Mouse (Mus musculus): ENCODE results near the gene Rtn1. TPM values are rescaled to one million over a fixed set of nuclear protein-coding genes. Genes with fewer than 3 reads are reported as not detected.

Gene Rtn1
- polyA plus RNA-seq, 1 experiment from 2014 or later, result 117 TPM

- no peaks in the 10 kb centered on the region for H3K36me3 ChIP-seq
- H3K9me3 ChIP-seq (replicated peaks), result no peaks in the 10 kb centered on the region
- no peaks in the 10 kb centered on the region for H3K27me3 ChIP-seq (ENCODE audit: low read depth, poor library complexity, severe bottlenecking)
- no peak overlapping the region for H3K4me3 ChIP-seq
- DNase-seq (ENCODE audit: low spot score), result no peak
- 91% methylated on average over 13 of the region's 13 CpGs for WGBS
- no peak overlapping the region for H3K27ac ChIP-seq (replicated peaks)
- H3K4me1 ChIP-seq, result peaks cover 5% of the 10 kb centered on the region; the same call in 1 of the 2 replicates
These were observed 72.8 kb downstream of the Rtn1 start for GRCm38 (mm10) chr12:72336009-72336408.

GRCm38 (mm10) chr12:72332488-72333013, 76.3 kb downstream of the Rtn1 start:
- Histone ChIP-seq H3K36me3 (no peaks in the 10 kb centered on the region), H3K27ac (replicated peaks) (no peak overlapping the region), H3K9me3 (replicated peaks) (no peaks in the 10 kb centered on the region), H3K4me3 (no peak overlapping the region), H3K27me3 (ENCODE audit: low read depth, poor library complexity, severe bottlenecking) (no peaks in the 10 kb centered on the region), H3K4me1 (peaks cover 5% of the 10 kb centered on the region; the same call in 1 of the 2 replicates)
- no peak for DNase-seq (ENCODE audit: low spot score)
- 85% methylated on average over 5 of the region's 5 CpGs for WGBS

- WGBS, result 94% methylated on average over 7 of the region's 7 CpGs
- DNase-seq (ENCODE audit: low spot score), result no peak
- Histone ChIP-seq H3K9me3 (replicated peaks) (no peaks in the 10 kb centered on the region), H3K27me3 (ENCODE audit: low read depth, poor library complexity, severe bottlenecking) (no peaks in the 10 kb centered on the region), H3K36me3 (no peaks in the 10 kb centered on the region), H3K27ac (replicated peaks) (no peak overlapping the region), H3K4me1 (peaks cover 5% of the 10 kb centered on the region; the same call in 1 of the 2 replicates), H3K4me3 (no peak overlapping the region)
These were observed 76.9 kb downstream of the Rtn1 start for GRCm38 (mm10) chr12:72331912-72332487.

DNA sequence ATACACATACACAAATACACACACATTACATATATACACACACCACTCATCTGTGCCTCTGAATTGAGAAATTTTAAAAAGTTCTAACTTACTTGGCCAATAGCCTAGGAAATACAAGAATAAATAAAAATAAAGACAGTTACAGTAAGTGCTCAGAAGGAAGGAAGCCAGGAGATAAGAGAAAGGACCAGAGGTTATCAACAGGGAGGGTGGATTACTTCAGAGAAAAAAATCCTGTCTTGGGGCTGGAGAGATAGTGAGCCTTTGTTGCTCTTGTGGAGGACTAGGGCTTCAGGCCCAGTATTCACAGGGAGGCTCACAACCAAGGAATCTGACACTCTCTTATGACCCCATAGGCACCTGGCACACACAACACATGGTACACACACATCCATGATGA, 82.8 kb downstream of the Rtn1 start:
- no peaks in the 10 kb centered on the region for H3K36me3 ChIP-seq
- H3K4me1 ChIP-seq, result no peaks in the 10 kb centered on the region
- no peaks in the 10 kb centered on the region for H3K27me3 ChIP-seq (ENCODE audit: low read depth, poor library complexity, severe bottlenecking)
- H3K27ac ChIP-seq (replicated peaks), result no peak overlapping the region
- no peaks in the 10 kb centered on the region for H3K9me3 ChIP-seq (replicated peaks)
- no peak overlapping the region for H3K4me3 ChIP-seq
- no peak for DNase-seq (ENCODE audit: low spot score)

GRCm38 (mm10) chr12:72325025-72325424, 83.8 kb downstream of the Rtn1 start:
- Histone ChIP-seq H3K36me3 (no peaks in the 10 kb centered on the region), H3K4me1 (no peaks in the 10 kb centered on the region), H3K4me3 (no peak overlapping the region), H3K9me3 (replicated peaks) (no peaks in the 10 kb centered on the region), H3K27ac (replicated peaks) (no peak overlapping the region), H3K27me3 (ENCODE audit: low read depth, poor library complexity, severe bottlenecking) (no peaks in the 10 kb centered on the region)
- WGBS, result 76% methylated on average over 5 of the region's 5 CpGs
- no peak for DNase-seq (ENCODE audit: low spot score)

DNA sequence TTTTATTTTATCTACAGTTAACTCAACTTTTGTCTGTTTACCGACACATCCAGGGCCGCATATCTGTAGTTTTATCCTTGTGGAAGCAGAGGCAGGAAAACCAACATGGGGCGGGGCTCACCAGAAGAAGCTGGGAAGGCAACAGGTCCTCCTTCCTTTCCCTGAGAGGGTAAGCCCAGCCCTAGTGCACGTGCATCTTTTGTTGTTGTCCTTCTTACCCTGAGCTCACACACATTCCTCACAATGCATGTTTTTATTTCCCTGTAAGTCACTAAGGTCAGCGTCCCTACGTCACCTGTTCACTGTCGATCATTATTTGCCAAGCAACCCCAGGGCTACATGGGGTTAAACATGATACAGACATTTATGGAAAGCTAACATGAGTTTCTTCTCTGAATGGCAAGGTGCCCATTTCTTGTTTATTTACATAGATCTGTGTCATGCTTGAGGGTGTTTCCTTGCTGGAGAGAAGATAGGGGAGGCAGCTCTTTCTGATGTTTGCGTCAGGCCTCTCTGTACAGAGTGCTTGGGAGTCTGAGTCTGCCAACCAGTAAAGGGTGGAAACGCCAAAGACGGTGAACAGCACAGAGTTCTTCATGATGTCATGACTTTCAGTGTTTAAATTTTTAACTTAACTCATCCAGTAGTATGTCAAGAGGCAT, 84.5 kb downstream of the Rtn1 start:
- no peaks in the 10 kb centered on the region for H3K36me3 ChIP-seq
- H3K4me1 ChIP-seq, result no peaks in the 10 kb centered on the region
- no peak overlapping the region for H3K27ac ChIP-seq (replicated peaks)
- no peaks in the 10 kb centered on the region for H3K27me3 ChIP-seq (ENCODE audit: low read depth, poor library complexity, severe bottlenecking)
- no peak for DNase-seq (ENCODE audit: low spot score)
- H3K4me3 ChIP-seq, result no peak overlapping the region
- 89% methylated on average over 10 of the region's 10 CpGs for WGBS
- H3K9me3 ChIP-seq (replicated peaks), result no peaks in the 10 kb centered on the region

DNA sequence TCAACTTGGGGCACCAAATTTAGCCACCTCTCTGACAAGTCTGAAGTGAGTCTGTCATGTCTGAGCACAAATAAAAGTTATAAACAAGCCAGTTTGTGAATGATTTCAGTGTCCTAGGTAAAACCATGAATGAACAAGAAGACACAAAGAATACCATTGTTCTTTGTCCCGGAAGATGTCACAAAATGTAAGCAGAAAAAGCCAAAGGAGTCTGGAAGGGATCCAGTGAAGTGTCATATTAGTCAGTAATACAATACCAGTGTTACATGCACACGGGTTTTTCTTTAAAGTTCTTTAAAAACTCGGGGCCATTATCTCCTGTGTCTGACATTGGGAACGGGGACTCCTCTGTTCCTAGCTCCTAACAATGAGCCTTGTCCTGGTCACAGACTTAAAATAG, 85.1 kb downstream of the Rtn1 start:
- Histone ChIP-seq H3K9me3 (replicated peaks) (no peaks in the 10 kb centered on the region), H3K27me3 (ENCODE audit: low read depth, poor library complexity, severe bottlenecking) (no peaks in the 10 kb centered on the region), H3K4me1 (no peaks in the 10 kb centered on the region), H3K4me3 (no peak overlapping the region), H3K36me3 (no peaks in the 10 kb centered on the region), H3K27ac (replicated peaks) (no peak overlapping the region)
- 85% methylated on average over 4 of the region's 4 CpGs for WGBS
- DNase-seq (ENCODE audit: low spot score), result no peak

GRCm38 (mm10) chr12:72315732-72316465, 93.0 kb downstream of the Rtn1 start:
- DNase-seq (ENCODE audit: low spot score), result no peak
- Histone ChIP-seq H3K27ac (replicated peaks) (no peak overlapping the region), H3K4me3 (no peak overlapping the region), H3K9me3 (replicated peaks) (no peaks in the 10 kb centered on the region), H3K27me3 (ENCODE audit: low read depth, poor library complexity, severe bottlenecking) (no peaks in the 10 kb centered on the region), H3K36me3 (no peaks in the 10 kb centered on the region), H3K4me1 (no peaks in the 10 kb centered on the region)
- WGBS, result 82% methylated on average over 15 of the region's 15 CpGs

GRCm38 (mm10) chr12:72310818-72311217, 98.0 kb downstream of the Rtn1 start:
- H3K27me3 ChIP-seq (ENCODE audit: low read depth, poor library complexity, severe bottlenecking), result no peaks in the 10 kb centered on the region
- no peak for DNase-seq (ENCODE audit: low spot score)
- H3K36me3 ChIP-seq, result no peaks in the 10 kb centered on the region
- H3K4me1 ChIP-seq, result no peaks in the 10 kb centered on the region
- no peak overlapping the region for H3K27ac ChIP-seq (replicated peaks)
- WGBS, result 87% methylated on average over 6 of the region's 6 CpGs
- no peaks in the 10 kb centered on the region for H3K9me3 ChIP-seq (replicated peaks)
- no peak overlapping the region for H3K4me3 ChIP-seq

DNA sequence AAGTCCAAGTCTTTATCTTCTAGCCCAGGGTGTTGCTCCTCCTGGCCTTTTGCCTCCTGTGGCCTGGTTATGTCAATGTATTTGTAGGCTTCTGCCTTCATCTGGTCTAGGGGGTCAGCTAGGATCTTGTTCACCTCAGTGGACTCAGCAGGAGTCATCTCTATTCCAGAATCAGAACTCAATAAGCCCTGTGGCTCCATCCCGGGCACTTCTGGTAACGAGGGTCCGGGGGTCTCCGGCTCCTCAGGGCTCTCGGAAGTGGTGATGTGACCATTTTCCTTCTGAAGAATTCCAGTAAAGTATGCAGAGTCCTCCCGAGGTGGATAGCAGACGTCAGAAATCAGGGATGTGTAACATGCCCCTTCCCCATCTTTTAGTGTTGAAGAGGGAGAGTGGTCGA, 100.3 kb downstream of the Rtn1 start:
- Histone ChIP-seq H3K4me3 (no peak overlapping the region), H3K27me3 (ENCODE audit: low read depth, poor library complexity, severe bottlenecking) (no peaks in the 10 kb centered on the region), H3K27ac (replicated peaks) (no peak overlapping the region), H3K4me1 (peaks cover 21% of the 10 kb centered on the region), H3K9me3 (replicated peaks) (peaks cover 6% of the 10 kb centered on the region; the same call in 1 of the 2 replicates), H3K36me3 (peaks cover 6% of the 10 kb centered on the region)
- DNase-seq (ENCODE audit: low spot score), result no peak
- WGBS, result 90% methylated on average over 8 of the region's 8 CpGs

DNA sequence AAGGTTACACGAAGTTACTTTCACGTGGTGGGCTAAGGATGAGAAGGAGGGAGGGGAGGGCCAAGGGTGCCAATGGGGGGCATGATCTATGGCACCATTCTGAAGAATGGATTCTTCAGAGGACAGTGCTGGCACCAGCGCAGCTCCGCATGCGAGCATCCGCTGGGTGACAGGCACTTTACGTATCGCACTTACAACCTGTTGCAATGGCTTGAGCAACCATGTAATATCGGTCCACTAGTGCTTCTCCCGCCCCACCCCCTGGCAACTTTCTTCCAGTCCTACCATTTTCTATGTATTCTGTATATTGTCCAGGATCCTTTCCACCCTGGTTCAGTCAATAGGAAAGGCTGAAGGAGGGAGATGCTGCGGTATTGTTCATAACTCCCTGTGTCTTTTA, 102.6 kb downstream of the Rtn1 start:
- Histone ChIP-seq H3K4me3 (no peak overlapping the region), H3K9me3 (replicated peaks) (peaks cover 10% of the 10 kb centered on the region; the same call in 1 of the 2 replicates), H3K27ac (replicated peaks) (no peak overlapping the region), H3K4me1 (peaks cover 30% of the 10 kb centered on the region), H3K36me3 (peaks cover 10% of the 10 kb centered on the region), H3K27me3 (ENCODE audit: low read depth, poor library complexity, severe bottlenecking) (no peaks in the 10 kb centered on the region)
- 93% methylated on average over 11 of the region's 11 CpGs for WGBS
- no peak for DNase-seq (ENCODE audit: low spot score)

DNA sequence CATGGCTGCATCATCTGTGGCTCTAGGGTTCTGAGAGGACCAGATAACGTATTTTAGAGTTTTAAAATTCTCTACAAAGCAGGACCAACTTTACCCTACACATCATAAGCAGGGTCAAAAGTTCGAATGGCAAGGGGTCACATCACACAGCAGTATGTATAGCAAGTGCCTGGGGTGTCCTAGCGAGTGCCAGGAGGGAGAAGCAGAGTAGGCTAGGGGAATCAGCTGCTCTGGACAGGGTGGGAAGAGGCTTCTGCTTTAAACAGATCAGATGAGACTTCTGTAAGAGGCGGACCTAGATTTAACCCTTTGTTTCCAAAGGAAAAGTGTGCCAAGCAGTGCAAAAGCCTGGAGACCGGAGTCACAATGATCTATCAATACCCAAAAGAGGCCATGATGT, 103.4 kb downstream of the Rtn1 start:
- H3K4me1 ChIP-seq, result peaks cover 34% of the 10 kb centered on the region
- no peak overlapping the region for H3K27ac ChIP-seq (replicated peaks)
- no peaks in the 10 kb centered on the region for H3K27me3 ChIP-seq (ENCODE audit: low read depth, poor library complexity, severe bottlenecking)
- peaks cover 10% of the 10 kb centered on the region; the same call in 1 of the 2 replicates for H3K9me3 ChIP-seq (replicated peaks)
- no peak for DNase-seq (ENCODE audit: low spot score)
- peaks cover 10% of the 10 kb centered on the region for H3K36me3 ChIP-seq
- WGBS, result 64% methylated on average over 5 of the region's 5 CpGs
- no peak overlapping the region for H3K4me3 ChIP-seq

DNA sequence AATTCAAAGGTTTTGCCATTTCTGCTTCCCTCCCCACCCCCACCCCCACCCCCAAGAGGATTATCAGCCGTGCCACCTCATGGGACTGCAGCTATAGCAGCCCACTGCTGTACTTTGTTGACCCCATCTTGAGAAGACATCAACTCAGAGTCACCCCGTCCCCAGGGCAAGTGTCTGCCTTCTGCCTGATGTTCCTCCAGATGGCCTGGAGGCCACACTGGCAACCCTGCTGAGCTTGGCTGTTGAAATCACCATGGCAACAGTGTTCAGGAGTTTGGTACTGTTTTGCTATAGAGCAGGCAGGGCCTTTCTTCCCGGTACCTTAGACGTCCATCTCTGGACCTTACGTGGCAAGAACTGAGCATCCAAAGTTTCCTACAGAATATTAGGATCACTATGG, 103.9 kb downstream of the Rtn1 start:
- H3K4me3 ChIP-seq, result no peak overlapping the region
- peaks cover 10% of the 10 kb centered on the region for H3K36me3 ChIP-seq
- DNase-seq (ENCODE audit: low spot score), result peak; percentile 46
- 46% methylated on average over 5 of the region's 5 CpGs for WGBS
- peaks cover 10% of the 10 kb centered on the region; the same call in 1 of the 2 replicates for H3K9me3 ChIP-seq (replicated peaks)
- H3K4me1 ChIP-seq, result peaks cover 34% of the 10 kb centered on the region
- no peaks in the 10 kb centered on the region for H3K27me3 ChIP-seq (ENCODE audit: low read depth, poor library complexity, severe bottlenecking)
- H3K27ac ChIP-seq (replicated peaks), result no peak overlapping the region

Data from midbrain, embryonic 10.5 days (tissue).